Mouse (Mus musculus): Measurements from ENCODE around the gene Ctsw. TPM values are rescaled to one million over a fixed set of nuclear protein-coding genes. Genes with fewer than 3 reads are reported as not detected.
A peak's percentile ranks its signal among the peaks of the same experiment; 100 is the strongest.

Ctsw gene
- polyA plus RNA-seq, 2 experiments, result 0.33 to 0.96 TPM

GRCm38 (mm10) chr19:5477004-5477667 lies 8.8 kb upstream of the Ctsw start:
- no peak overlapping the region for H3K27ac ChIP-seq (replicated peaks; ENCODE audit: low read depth, low read length)
- ATAC-seq (ENCODE audit: low FRiP score, low read depth) (no peak), DNase-seq (ENCODE audit: low spot score) (no peak)
- H3K4me3 ChIP-seq (replicated peaks; ENCODE audit: low read length), result no peak overlapping the region
- no peak for TF ChIP-seq POLR2A (IDR thresholded peaks at IDR 0.05; ENCODE audit: borderline replicate concordance, extremely low read depth, insufficient read depth, insufficient read length)
- H3K9ac ChIP-seq (ENCODE audit: low read depth, low read length, severe bottlenecking), result no peak overlapping the region
- H3K9me3 ChIP-seq (ENCODE audit: control insufficient read depth, low read length), result no peaks in the 10 kb centered on the region
- 84% methylated on average over 10 of the region's 10 CpGs for WGBS
- peaks cover 53% of the 10 kb centered on the region for H3K36me3 ChIP-seq (ENCODE audit: control insufficient read depth, insufficient read depth, low read length)
- peaks cover 16% of the 10 kb centered on the region for H3K4me1 ChIP-seq (ENCODE audit: control insufficient read depth, insufficient read depth, low read length)
- no peaks in the 10 kb centered on the region for H3K27me3 ChIP-seq (ENCODE audit: control insufficient read depth, insufficient read depth, low read length)
- H3K4me2 ChIP-seq (replicated peaks; ENCODE audit: low read depth, low read length, severe bottlenecking), result no peak overlapping the region

- Histone ChIP-seq H3K9me3 (ENCODE audit: control insufficient read depth, low read length) (no peaks in the 10 kb centered on the region), H3K4me2 (replicated peaks; ENCODE audit: low read depth, low read length, severe bottlenecking) (peak overlapping the region; percentile 85), H3K27ac (replicated peaks; ENCODE audit: low read depth, low read length) (peak overlapping the region; percentile 90), H3K9ac (ENCODE audit: low read depth, low read length, severe bottlenecking) (peak overlapping the region; percentile 84), H3K4me3 (replicated peaks; ENCODE audit: low read length) (peak overlapping the region; percentile 70), H3K4me1 (ENCODE audit: control insufficient read depth, insufficient read depth, low read length) (peaks cover 16% of the 10 kb centered on the region), H3K27me3 (ENCODE audit: control insufficient read depth, insufficient read depth, low read length) (no peaks in the 10 kb centered on the region), H3K36me3 (ENCODE audit: control insufficient read depth, insufficient read depth, low read length) (peaks cover 34% of the 10 kb centered on the region)
- no peak for TF ChIP-seq POLR2A (IDR thresholded peaks at IDR 0.05; ENCODE audit: borderline replicate concordance, extremely low read depth, insufficient read depth, insufficient read length)
- ATAC-seq (ENCODE audit: low FRiP score, low read depth), result no peak; the same call in 1 of the 2 replicates
- WGBS, result 8% methylated on average over 12 of the region's 13 CpGs
- DNase-seq (ENCODE audit: low spot score), result no peak
Observed at GRCm38 (mm10) chr19:5475069-5475714, 6.9 kb upstream of the Ctsw start.

- H3K9me3 ChIP-seq (ENCODE audit: control insufficient read depth, low read length), result no peaks in the 10 kb centered on the region
- TF ChIP-seq POLR2A (IDR thresholded peaks at IDR 0.05; ENCODE audit: borderline replicate concordance, extremely low read depth, insufficient read depth, insufficient read length), result no peak
- peak; percentile 30 for DNase-seq (ENCODE audit: low spot score)
- H3K36me3 ChIP-seq (ENCODE audit: control insufficient read depth, insufficient read depth, low read length), result peaks cover 27% of the 10 kb centered on the region
- H3K4me3 ChIP-seq (replicated peaks; ENCODE audit: low read length), result peak overlapping the region; percentile 70
- WGBS, result 1% methylated on average over 32 of the region's 68 CpGs
- H3K4me2 ChIP-seq (replicated peaks; ENCODE audit: low read depth, low read length, severe bottlenecking), result peak overlapping the region; percentile 85
- H3K27me3 ChIP-seq (ENCODE audit: control insufficient read depth, insufficient read depth, low read length), result no peaks in the 10 kb centered on the region
- ATAC-seq (ENCODE audit: low FRiP score, low read depth), result peak; percentile 69
- H3K4me1 ChIP-seq (ENCODE audit: control insufficient read depth, insufficient read depth, low read length), result peaks cover 16% of the 10 kb centered on the region
- peak overlapping the region; percentile 90 for H3K27ac ChIP-seq (replicated peaks; ENCODE audit: low read depth, low read length)
- H3K9ac ChIP-seq (ENCODE audit: low read depth, low read length, severe bottlenecking), result peak overlapping the region; percentile 84
Observed at GRCm38 (mm10) chr19:5474281-5475068, 6.2 kb upstream of the Ctsw start.

GRCm38 (mm10) chr19:5473720-5474119 lies 5.4 kb upstream of the Ctsw start, which contains the start of gene Efemp2:
Gene Efemp2, plus strand, starts transcription at chr19:5473954.
- TF ChIP-seq POLR2A (IDR thresholded peaks at IDR 0.05; ENCODE audit: borderline replicate concordance, extremely low read depth, insufficient read depth, insufficient read length), result no peak
- peak within 1 kb of the TSS; percentile 70 for H3K4me3 ChIP-seq (replicated peaks; ENCODE audit: low read length)
- peaks cover 19% of the 10 kb centered on the region for H3K36me3 ChIP-seq (ENCODE audit: control insufficient read depth, insufficient read depth, low read length)
- peak within 1 kb of the TSS; percentile 90 for H3K27ac ChIP-seq (replicated peaks; ENCODE audit: low read depth, low read length)
- WGBS, result 4% methylated on average over 22 of the region's 22 CpGs
- ATAC-seq (ENCODE audit: low FRiP score, low read depth), result peak; percentile 36; the same call in 1 of the 2 replicates
- H3K9me3 ChIP-seq (ENCODE audit: control insufficient read depth, low read length), result no peaks in the 10 kb centered on the region
- peak; percentile 87 for DNase-seq (ENCODE audit: low spot score)
- H3K9ac ChIP-seq (ENCODE audit: low read depth, low read length, severe bottlenecking), result peak within 1 kb of the TSS; percentile 84
- H3K4me1 ChIP-seq (ENCODE audit: control insufficient read depth, insufficient read depth, low read length), result peaks cover 16% of the 10 kb centered on the region
- H3K27me3 ChIP-seq (ENCODE audit: control insufficient read depth, insufficient read depth, low read length), result no peaks in the 10 kb centered on the region
- peak within 1 kb of the TSS; percentile 85 for H3K4me2 ChIP-seq (replicated peaks; ENCODE audit: low read depth, low read length, severe bottlenecking)

DNA sequence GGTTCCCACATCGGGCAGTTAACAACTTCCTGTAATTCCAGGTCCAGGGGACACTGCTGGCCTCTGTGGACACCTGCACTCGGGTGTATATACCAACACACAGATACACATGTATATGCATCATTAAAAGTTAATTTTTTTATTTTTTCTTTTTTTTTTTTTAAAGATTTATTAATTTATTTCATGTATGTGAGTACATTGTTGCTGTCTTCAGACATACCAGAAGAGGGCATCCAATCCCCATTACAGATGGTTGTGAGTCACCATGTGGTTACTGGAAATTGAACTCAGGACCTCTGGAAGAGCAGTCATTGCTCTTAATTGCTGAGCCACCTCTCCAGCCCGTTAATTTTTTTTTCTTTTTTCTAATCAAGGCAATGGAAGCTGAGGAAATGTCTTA lies 4.5 kb upstream of the Ctsw start:
- no peak for ATAC-seq (ENCODE audit: low FRiP score, low read depth)
- Histone ChIP-seq H3K9ac (ENCODE audit: low read depth, low read length, severe bottlenecking) (no peak overlapping the region), H3K9me3 (ENCODE audit: control insufficient read depth, low read length) (no peaks in the 10 kb centered on the region), H3K36me3 (ENCODE audit: control insufficient read depth, insufficient read depth, low read length) (peaks cover 18% of the 10 kb centered on the region), H3K4me3 (replicated peaks; ENCODE audit: low read length) (no peak overlapping the region), H3K4me1 (ENCODE audit: control insufficient read depth, insufficient read depth, low read length) (peaks cover 16% of the 10 kb centered on the region), H3K27me3 (ENCODE audit: control insufficient read depth, insufficient read depth, low read length) (no peaks in the 10 kb centered on the region), H3K27ac (replicated peaks; ENCODE audit: low read depth, low read length) (no peak overlapping the region), H3K4me2 (replicated peaks; ENCODE audit: low read depth, low read length, severe bottlenecking) (no peak overlapping the region)
- no peak for TF ChIP-seq POLR2A (IDR thresholded peaks at IDR 0.05; ENCODE audit: borderline replicate concordance, extremely low read depth, insufficient read depth, insufficient read length)
- DNase-seq (ENCODE audit: low spot score), result no peak
- 69% methylated on average over 3 of the region's 3 CpGs for WGBS
